Mouse (Mus musculus): ENCODE measurements around the gene Tmem94.

GRCm38 (mm10) chr11:115780141-115781070, 15.2 kb downstream of the Tmem94 start:
- no peak for TF ChIP-seq CTCF (IDR thresholded peaks at IDR 0.05; ENCODE audit: borderline replicate concordance, control insufficient read depth, extremely low read depth, insufficient read depth, low read length, poor library complexity)
- no peak for TF ChIP-seq POLR2A (IDR thresholded peaks at IDR 0.05; ENCODE audit: control insufficient read depth, extremely low read depth, insufficient read depth, low read length, poor library complexity)

All from thymus, adult 2 months (tissue).